Mouse (Mus musculus) frontal cortex, adult 2 months (tissue): ENCODE measurements around the gene Suco. TPM values are rescaled to one million over a fixed set of nuclear protein-coding genes. Genes with fewer than 3 reads are reported as not detected.
A peak's percentile ranks its signal among the peaks of the same experiment; 100 is the strongest.

ENCODE experiments used
- DNase-seq, 2 experiments: peaks; one replicate each; pipeline ENCODE4 v3.0.0; 2022; ENCODE audit warnings: low spot score in 1 of 2; ENCODE audit errors: extremely low spot score in 1 of 2
- polyA plus RNA-seq: library from polyadenylated mRNA; depleted of rRNA; stranded (reverse); fragments of >200 nt; gene quantifications from 2 replicates; pipeline ENCODE4 v1.2.3, GENCODE M21; 2012

Gene Suco
- polyA plus RNA-seq, 1 experiment: 17.2 TPM

DNA sequence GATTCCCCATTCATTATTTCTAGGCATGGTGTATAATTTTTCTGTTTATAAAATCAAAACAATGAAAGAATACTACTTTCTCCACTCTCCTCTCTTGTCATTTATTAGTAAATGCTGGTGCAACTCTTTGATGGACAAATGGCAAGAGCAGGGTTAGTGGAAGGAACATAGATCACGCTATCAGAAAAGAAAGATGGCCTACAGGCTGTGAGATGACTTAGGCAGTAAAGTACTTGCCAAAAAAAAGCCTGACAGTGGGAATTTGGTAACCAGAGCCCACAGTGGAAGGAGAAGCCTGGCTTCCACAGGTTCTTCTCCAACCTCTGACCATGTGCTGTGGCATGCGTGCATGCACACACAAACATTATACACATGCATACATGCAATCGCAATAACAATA is 18.5 kb upstream of the Suco start:
- DNase-seq: no peak

DNA sequence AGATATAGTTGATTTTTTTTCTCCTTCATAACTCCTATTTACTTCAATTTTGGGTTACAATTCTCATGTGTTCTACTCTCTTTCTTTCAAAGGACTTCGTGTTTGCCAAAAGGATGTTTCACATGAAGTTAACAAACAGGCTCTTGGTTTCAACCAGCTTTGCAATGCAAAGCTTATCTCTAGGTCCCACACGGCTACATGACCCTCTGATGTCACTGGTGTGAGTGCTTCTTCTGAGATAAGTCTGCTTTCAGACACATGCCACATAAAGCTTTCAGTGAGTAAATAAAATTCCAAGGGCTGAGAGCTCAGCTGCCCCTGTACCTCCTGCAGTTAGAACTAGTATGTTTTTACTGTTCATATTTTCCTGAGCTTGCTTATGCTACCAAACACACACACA is 18.1 kb upstream of the Suco start:
- no peak for DNase-seq

GRCm38 (mm10) chr1:161894126-161894525 is 17.6 kb upstream of the Suco start:
- DNase-seq: no peak

DNA sequence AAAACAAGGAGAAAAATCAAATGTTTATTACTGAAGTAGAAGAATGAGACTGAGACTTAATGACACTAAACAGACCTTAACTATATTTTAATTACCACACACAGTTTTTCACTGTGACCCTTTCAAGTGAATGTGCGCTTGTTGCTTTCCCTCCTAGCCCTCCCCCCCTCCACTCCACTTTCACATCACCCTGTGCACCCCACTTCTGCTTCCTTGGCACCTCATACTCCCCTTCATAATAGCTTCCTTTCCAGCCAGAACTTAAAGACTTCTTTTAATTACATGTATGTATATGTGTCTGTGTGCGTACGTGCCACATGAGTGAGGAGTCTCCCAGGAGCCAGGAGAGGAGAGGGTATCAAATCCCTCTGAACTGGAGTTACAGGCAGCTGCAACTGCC is 12.3 kb upstream of the Suco start:
- DNase-seq: no peak

DNA sequence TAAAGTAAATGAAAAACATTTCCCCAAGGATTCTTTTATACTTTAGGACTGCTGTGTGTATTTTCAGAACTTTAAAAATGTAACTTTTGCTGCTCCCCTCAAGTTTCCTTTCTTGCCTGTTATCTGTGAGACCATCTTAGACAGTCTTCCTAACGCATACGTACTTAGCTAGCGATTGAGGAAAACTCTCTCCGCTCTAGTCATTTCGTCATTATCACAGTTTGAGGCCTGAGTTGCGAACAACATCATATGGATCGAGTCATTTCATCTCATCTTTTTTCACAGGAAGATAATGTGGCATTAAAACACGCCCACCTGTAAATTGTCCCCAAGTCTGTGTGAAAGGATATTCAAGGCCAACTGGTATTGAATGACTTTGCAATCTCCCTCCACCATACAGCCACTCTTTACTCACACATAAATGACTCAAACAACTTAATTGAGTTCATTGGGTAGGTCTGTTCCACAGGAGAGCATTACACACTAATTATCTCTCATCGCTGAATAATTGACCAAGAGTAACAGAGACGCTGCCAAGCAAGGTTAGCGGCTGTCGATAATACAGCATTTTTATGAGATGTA is 11.3 kb upstream of the Suco start:
- DNase-seq: no peak

- DNase-seq: no peak
Measured at GRCm38 (mm10) chr1:161885762-161886161, 9.3 kb upstream of the Suco start.

GRCm38 (mm10) chr1:161877580-161878142 is 1.2 kb upstream of the Suco start:
- DNase-seq: no peak

GRCm38 (mm10) chr1:161875706-161876552 is 553 bp downstream of the Suco start:
- DNase-seq: peak in 1 of 2 experiments; percentile 14

- no peak for DNase-seq
Measured at GRCm38 (mm10) chr1:161869422-161869821, 7.1 kb downstream of the Suco start.

DNA sequence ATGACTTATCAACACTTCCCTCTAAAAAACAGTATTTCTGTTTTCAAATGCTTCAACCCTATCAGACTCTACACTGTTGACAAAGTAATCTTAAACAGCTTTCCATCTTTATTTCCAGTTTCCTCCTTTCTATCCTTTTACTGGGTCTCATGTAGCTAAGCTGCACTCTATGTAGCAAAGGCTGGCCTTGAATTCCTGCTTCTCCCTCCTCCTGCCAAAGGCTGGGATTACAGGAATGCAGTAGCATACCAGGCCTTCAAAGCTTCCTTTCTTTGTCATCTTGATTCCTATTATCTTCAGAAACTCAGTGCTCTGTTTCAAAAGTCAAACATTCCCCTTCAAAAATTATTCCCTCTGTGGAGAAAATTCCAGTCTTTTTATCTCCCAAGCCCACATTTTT is 8.1 kb downstream of the Suco start:
- DNase-seq: no peak

DNA sequence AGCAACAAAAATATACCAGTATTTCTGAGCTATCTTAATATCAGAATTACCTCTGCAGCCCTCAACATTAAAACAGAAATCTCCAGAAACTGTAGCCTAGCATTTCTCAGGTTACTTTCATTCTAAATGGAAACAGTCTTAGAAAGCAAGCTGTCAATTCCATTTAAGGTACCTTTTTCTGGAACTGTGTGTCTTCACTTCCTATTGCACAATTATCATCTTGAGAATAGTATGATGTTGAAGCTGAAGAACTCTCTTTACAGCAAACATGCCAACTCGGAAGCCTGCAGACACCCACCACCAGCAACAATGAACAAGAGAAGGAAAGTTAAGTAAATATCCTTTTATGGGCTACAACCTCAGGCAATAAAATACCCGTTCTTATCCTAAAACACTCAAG is 12.7 kb downstream of the Suco start:
- DNase-seq: no peak

DNA sequence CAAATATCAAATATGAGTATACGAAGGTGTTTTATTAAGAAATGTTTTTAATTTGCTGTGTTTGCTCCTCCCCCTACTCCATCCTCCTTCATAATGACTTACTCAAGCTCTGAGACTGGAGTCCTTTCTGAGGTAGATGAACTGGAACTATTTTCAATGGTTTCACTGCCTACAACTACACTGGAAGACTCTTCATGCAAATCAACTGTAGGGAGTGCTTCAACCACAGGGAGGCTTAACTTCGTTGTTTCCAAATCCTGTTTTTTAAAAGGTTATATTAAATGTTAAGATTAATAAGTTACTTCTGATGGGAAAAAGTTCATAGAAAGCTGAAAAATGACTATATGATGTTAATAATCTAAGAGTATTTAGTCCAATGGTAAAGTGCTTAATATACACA is 17.2 kb downstream of the Suco start:
- DNase-seq: no peak

DNA sequence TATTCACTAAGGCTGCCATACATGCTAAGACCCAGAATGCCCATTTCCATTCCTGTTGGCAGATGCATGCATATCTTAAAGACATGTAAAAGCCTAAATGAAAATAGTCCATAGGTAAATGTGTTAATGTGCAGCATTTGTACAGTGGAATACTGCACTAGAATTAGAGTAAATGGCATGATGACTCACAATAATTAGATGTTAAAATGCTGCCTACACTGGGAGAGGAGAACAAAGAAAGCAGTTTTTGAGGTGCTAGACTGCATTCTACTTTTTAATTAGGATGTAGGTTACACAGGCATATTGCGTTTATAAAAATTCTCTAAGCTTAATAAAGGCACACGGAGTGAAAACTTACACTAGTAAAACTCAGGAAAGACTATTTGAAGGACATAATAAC is 49.8 kb downstream of the Suco start:
- peak in 1 of 2 experiments; percentile 8 for DNase-seq

DNA sequence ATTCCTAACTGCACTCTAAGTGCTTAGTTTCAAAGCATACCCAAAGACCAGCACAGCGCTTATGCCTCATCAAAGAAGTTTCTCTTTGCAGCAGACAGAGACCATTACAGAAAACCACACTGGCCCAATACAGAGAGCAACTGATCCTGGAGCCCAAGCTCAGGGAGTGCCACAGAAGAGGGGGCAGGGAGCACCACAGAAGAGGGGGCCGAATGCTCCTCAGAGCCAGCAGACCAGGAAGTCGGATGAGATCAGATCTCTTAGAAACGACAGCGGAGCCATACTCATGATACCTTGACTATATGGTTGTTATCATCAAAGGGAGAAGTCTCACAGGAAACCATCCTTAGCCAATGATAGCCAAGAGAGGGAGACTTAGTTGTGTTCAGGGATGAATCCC is 67.1 kb downstream of the Suco start:
- DNase-seq: no peak

GRCm38 (mm10) chr1:161808980-161809379 is 67.5 kb downstream of the Suco start:
- DNase-seq: no peak

GRCm38 (mm10) chr1:161804541-161804971 is 71.9 kb downstream of the Suco start:
- DNase-seq: no peak

GRCm38 (mm10) chr1:161801321-161801720 is 75.2 kb downstream of the Suco start:
- DNase-seq: no peak

GRCm38 (mm10) chr1:161800256-161800655 is 76.2 kb downstream of the Suco start:
- no peak for DNase-seq

DNA sequence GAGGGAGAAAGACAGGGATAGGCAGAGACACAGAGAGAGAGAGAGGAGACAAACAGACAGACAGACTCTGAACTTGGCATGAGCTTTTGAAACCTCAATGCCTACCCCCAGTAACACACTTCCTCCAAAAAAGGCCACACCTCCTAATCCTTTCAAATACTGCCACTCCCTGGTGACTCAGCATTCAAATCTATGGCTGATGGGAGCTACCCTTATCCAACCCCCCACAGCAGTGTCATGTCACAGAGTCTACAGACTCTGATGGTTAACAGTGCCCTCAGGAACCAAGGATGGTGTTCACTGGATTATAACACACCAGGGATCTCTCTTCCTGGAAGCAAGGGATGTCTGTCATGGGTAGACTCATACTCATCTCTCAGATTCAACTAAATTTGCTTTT is 76.7 kb downstream of the Suco start:
- no peak for DNase-seq

- no peak for DNase-seq
Measured at GRCm38 (mm10) chr1:161798866-161799265, 77.6 kb downstream of the Suco start.

GRCm38 (mm10) chr1:161794447-161795211 is 81.9 kb downstream of the Suco start:
- DNase-seq: no peak
